Mouse (Mus musculus) lung, adult 2 months (tissue): ENCODE results near the gene Epas1. TPM values are rescaled to one million over a fixed set of nuclear protein-coding genes. Genes with fewer than 3 reads are reported as not detected.

Experiments used
- DNase-seq: peaks from one replicate; pipeline ENCODE4 v3.0.0; 2022
- H3K4me1 ChIP-seq: fragments of 200-500 bp; 2 replicates; pipeline ENCODE4 v1.6.1; 2011; ENCODE audit warnings: low read length; ENCODE audit not compliant: control insufficient read depth, insufficient read depth
- H3K4me3 ChIP-seq: fragments of 200-500 bp; replicated peaks from 2 replicates; pipeline ENCODE3; 2011; ENCODE audit warnings: low read depth, mild to moderate bottlenecking, control low read depth, low read length; ENCODE audit errors: extremely low read depth
- CTCF ChIP-seq: fragments of 200-500 bp; IDR thresholded peaks from 2 replicates; pipeline ENCODE4 v1.5.1; 2011; ENCODE audit warnings: mild to moderate bottlenecking, low read length, control low read depth; ENCODE audit not compliant: insufficient read depth
- POLR2A ChIP-seq: fragments of 200-500 bp; IDR thresholded peaks from 2 replicates; pipeline ENCODE4 v1.6.1; 2011; ENCODE audit warnings: low read depth, mild to moderate bottlenecking, control low read depth, low read length, borderline replicate concordance; ENCODE audit errors: extremely low read depth
- WGBS: fragments of 180-500 bp; shearing (Covaris S2); methylation state at CpG from one replicate; pipeline ENCODE4 v1.1.7; 2018; 5-methylcytosine and 5-hydroxymethylcytosine counted together
- polyA plus RNA-seq: library from polyadenylated mRNA; depleted of rRNA; stranded (reverse); fragments of >200 nt; gene quantifications from 2 replicates; pipeline ENCODE4 v1.2.3, GENCODE M21; 2012

Gene Epas1
- polyA plus RNA-seq, 1 experiment = 943 TPM

DNA sequence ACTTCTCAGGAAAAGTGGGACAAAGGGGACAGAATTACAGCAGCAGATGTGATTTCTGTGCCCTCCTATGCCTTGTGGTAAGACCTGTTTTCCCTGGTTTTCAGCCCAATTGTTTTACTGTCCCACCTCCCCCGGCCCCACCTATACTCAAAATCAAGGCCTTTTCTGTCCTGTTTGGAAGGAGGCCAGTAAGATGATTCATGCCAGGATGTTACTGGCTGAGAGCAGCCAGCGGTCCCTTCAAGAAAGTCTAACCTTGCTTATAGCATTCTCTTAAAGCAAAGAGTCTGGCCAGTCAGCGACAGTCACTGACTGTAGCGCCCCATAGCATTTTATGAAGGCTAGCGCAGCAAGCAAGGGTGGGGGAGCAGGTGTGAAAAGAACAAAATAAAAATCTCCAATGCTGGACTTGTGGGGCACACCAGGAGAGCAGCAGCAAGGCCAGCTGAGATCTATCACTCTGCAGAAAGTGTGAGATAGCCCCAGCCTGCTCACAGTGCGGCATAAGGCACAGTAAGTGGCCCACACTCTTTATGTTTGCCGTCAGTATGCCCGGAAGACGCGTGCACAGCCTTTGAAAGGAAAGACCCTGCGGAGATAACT is 47.8 kb downstream of the Epas1 start:
- TF ChIP-seq POLR2A (no peak), CTCF (no peak)
- DNase-seq = no peak

DNA sequence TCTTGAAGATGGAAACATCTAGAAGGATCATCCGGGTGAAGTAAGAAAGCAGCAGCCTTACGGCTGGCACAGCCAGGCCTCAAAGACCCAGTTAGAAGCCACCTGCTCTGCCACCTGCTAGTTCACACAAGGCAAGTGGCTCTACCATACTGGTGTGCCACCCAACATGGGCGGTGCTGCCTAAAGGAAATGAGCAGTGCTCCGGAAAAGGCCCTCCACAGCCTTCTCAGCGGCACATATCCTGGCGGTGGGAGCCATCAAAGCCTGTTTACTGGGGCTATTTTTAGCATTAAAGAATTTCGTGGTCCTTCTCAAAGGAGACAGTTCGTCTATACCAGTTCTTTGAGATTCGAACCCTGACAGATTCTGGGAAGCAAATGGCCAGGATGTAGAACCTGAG is 48.4 kb downstream of the Epas1 start:
- DNase-seq = no peak

More for the DNA sequence above, 47.8 kb downstream of the Epas1 start:
- H3K4me3 ChIP-seq = no peak overlapping the region
- WGBS = 40% methylated on average over 11 of the region's 11 CpGs
- peaks cover 49% of the 10 kb centered on the region for H3K4me1 ChIP-seq

GRCm38 (mm10) chr17:86802351-86802985 is 49.0 kb downstream of the Epas1 start:
- 32% methylated on average over 9 of the region's 9 CpGs for WGBS
- no peak for DNase-seq
- Histone ChIP-seq H3K4me3 (no peak overlapping the region), H3K4me1 (peaks cover 40% of the 10 kb centered on the region)
- no peak for TF ChIP-seq POLR2A
- TF ChIP-seq CTCF = peak; percentile 42; the same call in 1 of the 2 replicates

More for the DNA sequence above, 48.4 kb downstream of the Epas1 start:
- Histone ChIP-seq H3K4me1 (peaks cover 46% of the 10 kb centered on the region), H3K4me3 (no peak overlapping the region)
- 32% methylated on average over 9 of the region's 9 CpGs for WGBS
- TF ChIP-seq POLR2A = no peak; the same call in 1 of the 2 replicates
- TF ChIP-seq CTCF = no peak

- TF ChIP-seq CTCF (no peak), POLR2A (no peak)
- 59% methylated on average over 10 of the region's 10 CpGs for WGBS
- no peak for DNase-seq
- H3K4me1 ChIP-seq = peaks cover 37% of the 10 kb centered on the region
- H3K4me3 ChIP-seq = no peak overlapping the region
Observed at GRCm38 (mm10) chr17:86803147-86803546, 49.6 kb downstream of the Epas1 start.

DNA sequence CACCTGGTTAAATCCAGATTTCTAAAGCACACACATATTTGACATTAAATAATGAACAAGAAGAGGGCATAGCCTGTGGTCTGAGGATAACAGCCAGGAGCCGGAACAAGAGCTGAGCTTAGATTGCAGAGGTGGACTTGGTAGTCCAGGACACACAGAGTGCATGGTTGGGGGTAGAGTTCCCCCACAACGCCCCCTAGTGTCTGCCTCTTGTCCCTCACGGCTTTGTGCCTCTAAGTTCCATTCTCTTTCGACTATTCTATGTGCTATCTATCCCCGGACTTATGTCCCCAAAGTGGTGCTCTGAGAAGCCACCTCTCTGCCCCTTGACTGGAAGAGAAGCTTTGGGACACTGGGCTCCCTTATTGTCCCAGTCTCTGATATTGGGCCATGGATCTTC is 50.2 kb downstream of the Epas1 start:
- H3K4me3 ChIP-seq = no peak overlapping the region
- no peak for DNase-seq
- 65% methylated on average over 5 of the region's 5 CpGs for WGBS
- H3K4me1 ChIP-seq = peaks cover 33% of the 10 kb centered on the region
- peak; percentile 55 for TF ChIP-seq CTCF
- no peak for TF ChIP-seq POLR2A

DNA sequence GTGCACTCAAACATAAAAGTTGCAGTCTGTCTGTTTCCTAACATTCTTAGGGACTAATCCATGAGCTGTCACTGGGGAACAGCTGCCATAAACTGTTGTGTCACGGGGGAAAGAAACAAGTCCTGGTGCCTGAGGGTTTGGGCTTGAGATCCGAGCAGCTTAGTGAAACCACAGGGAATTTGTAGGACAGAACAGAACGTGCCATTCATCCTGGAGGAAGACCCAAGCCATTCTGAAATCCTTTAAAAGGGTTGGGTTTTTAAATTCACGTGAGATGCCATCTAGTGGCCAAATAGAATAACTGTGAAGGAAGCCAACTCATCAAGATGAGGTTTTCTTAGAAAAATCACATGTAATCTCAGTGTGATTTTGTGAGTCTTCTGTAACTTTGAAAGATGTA is 58.5 kb downstream of the Epas1 start:
- H3K4me3 ChIP-seq = no peak overlapping the region
- 4% methylated on average over 4 of the region's 4 CpGs for WGBS
- TF ChIP-seq CTCF = no peak
- no peak for TF ChIP-seq POLR2A
- no peak for DNase-seq
- H3K4me1 ChIP-seq = peaks cover 37% of the 10 kb centered on the region

DNA sequence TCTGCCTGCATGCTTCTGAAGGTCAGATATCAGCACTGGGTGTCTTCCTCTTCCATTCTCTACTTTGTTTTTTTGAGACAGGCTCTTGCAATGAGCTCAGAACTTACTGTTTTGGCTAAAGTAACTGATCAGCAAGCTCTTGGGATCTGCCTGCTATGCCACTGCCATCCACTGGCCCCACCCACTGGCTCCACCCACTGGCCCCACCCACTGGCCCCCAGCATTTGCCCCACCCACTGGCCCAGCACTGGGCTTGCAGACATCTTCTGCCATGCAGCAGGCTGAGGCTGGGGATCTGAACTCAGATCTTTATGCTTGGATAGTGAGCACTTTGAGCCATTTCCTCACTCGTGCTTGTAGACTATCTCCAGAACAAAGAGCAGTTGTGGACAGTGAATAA is 60.8 kb downstream of the Epas1 start:
- TF ChIP-seq CTCF (no peak), POLR2A (no peak)
- WGBS = 31% methylated on average over 1 of the region's 1 CpGs
- no peak for DNase-seq
- no peak overlapping the region for H3K4me3 ChIP-seq
- peaks cover 42% of the 10 kb centered on the region for H3K4me1 ChIP-seq

DNA sequence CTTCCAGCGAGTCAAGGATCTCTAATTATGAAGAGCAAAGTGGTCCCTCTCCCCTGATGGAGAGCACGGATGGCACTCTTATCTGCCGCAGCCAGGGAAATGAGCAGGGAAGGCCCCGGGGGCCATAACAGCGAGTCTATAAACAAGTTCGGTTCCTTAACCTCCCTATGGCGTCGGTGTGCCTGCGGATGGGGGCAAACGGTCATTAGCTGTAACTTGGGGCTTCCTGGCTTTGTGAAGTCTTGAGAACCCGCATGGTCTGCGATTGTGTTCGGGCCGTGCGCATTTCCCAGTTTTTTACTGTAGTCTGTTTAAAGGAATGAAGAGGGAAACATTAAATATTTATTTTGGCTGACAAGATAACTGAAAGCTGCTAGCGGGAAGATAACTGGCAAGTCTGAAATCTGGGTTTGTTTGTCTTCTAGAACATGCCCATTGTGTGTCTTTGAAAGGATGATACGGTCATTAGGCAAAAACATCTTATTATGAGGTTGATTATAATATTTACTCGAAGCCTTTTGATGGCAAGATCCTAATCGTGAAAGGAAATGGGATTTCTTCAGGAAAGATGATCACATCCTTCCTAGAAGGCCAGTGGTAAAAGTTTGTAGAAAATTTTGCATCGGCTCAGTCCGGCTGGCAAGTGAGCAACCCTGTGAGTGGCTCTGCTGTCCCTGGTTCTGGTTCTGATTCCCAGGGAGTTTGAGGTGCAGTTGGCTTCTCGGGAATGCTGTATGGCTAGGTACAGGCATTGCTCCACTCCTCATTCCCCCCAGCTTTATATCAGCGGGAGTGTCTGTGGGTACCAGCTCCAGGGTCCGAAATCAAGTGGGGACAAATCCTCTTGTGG is 61.7 kb downstream of the Epas1 start:
- Histone ChIP-seq H3K4me3 (no peak overlapping the region), H3K4me1 (peaks cover 33% of the 10 kb centered on the region)
- 47% methylated on average over 24 of the region's 24 CpGs for WGBS
- no peak for DNase-seq
- peak; percentile 30; the same call in 1 of the 2 replicates for TF ChIP-seq POLR2A
- no peak for TF ChIP-seq CTCF

DNA sequence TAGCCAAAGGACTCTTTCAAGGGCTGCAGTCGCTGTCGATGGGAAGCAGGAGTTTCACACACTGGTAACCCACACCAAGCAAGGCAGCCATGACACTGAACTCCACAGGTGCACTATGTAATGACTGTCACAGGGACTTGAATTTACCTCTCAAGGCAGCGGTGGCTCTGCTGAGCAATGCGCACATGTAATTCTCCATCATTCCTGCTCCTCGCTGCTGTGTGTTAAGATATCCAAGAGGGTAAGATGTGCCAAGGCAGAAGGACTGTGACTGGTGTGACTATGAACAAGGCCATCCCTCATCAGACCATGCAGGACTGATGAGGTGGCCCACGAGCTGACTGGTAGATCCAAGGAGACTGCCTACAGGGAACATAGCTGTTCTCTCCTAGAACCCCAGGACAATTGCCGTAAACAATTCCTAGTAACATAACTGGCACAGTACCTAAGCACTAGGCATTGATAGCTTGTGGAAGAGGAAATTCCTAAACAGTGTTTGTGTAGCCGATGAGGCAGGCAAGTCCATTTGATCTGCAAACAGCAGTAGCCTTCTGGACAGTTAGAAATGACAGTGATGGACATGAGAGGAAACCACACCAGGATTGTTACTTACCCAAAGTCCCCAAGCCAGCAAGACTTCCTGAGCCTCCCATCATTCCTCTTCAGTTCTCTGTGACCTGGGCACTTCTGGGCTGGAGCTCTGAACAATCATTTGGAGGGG is 68.7 kb downstream of the Epas1 start:
- no peak for TF ChIP-seq CTCF
- no peak for TF ChIP-seq POLR2A
- DNase-seq = no peak
- Histone ChIP-seq H3K4me1 (peaks cover 19% of the 10 kb centered on the region), H3K4me3 (no peak overlapping the region)
- WGBS = 72% methylated on average over 8 of the region's 8 CpGs

GRCm38 (mm10) chr17:86824502-86825162 is 71.1 kb downstream of the Epas1 start:
- Histone ChIP-seq H3K4me3 (no peak overlapping the region), H3K4me1 (peaks cover 14% of the 10 kb centered on the region)
- no peak for TF ChIP-seq POLR2A
- TF ChIP-seq CTCF = no peak
- DNase-seq = peak; percentile 9
- WGBS = 71% methylated on average over 18 of the region's 18 CpGs
